In the genomic region with DNA sequence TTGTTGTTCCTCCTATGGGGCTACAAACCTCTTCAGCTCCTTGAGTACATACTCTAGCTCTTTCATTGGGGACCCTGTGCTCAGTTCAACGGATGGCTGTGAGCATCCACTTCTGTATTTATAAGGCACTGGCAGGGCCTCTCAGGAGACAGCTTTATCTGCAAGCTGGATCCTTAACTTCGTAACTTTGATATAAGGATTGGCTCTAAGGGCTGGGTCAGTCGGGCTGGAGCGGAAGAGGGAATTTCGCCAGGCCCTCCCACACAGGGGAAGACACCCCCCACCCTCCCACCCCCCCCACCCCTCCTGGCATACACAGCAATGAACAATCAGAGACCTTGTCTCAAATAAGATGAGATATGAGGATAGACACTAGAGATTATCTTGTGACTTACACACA, we compare ENCODE assay signal across 8 mouse cellular contexts.
DNase-seq lines count a peak whose midpoint lies in the region; ATAC-seq and TF ChIP-seq lines count a peak whose summit lies in the region.

No protein-coding gene starts in this region.

- ATAC-seq in kidney, postnatal 0 days (replicated peaks; ENCODE audit: low FRiP score, low read depth) = no peak
- ATAC-seq in kidney, embryonic 14.5 days (ENCODE audit: low FRiP score, low TSS enrichment) = no peak
- ATAC-seq in kidney, embryonic 15.5 days (replicated peaks; ENCODE audit: low FRiP score) = no peak

- no peak for TF ChIP-seq POLR2A in brain, embryonic 14.5 days (IDR thresholded peaks at IDR 0.05; ENCODE audit: borderline replicate concordance, extremely low read depth, insufficient read depth, insufficient read length, poor library complexity, severe bottlenecking)

- H3K36me3 ChIP-seq in kidney, postnatal 0 days (ENCODE audit: insufficient read depth, low read length) = no peaks in the 10 kb centered on the region
- H3K36me3 ChIP-seq in kidney, embryonic 14.5 days (ENCODE audit: control insufficient read depth, insufficient read depth, low read length) = no peaks in the 10 kb centered on the region
- H3K36me3 ChIP-seq in limb, embryonic 10.5 days = no peaks in the 10 kb centered on the region
- no peaks in the 10 kb centered on the region for H3K36me3 ChIP-seq in kidney, embryonic 15.5 days

- DNase-seq in kidney, postnatal 0 days (ENCODE audit: low spot score) = peak; percentile 49
- peak; percentile 16 for DNase-seq in urinary bladder, postnatal 10 days (ENCODE audit: low spot score)
- DNase-seq in urinary bladder, adult 18-20 months (ENCODE audit: low spot score in 2 of 2) = no peak
- peak; percentile 32 for DNase-seq in brain, embryonic 14.5 days (ENCODE audit: low read depth)
- peak; percentile 81 for DNase-seq in limb, embryonic 10.5 days (ENCODE audit: low spot score)
- DNase-seq in layer of hippocampus, postnatal 36 days = no peak

- TF ChIP-seq CTCF in kidney, postnatal 0 days (IDR thresholded peaks at IDR 0.05; ENCODE audit: low read depth) = no peak
- TF ChIP-seq CTCF in brain, embryonic 14.5 days (IDR thresholded peaks at IDR 0.05; ENCODE audit: borderline replicate concordance, extremely low read depth, insufficient read depth, insufficient read length) = no peak

- H3K4me2 ChIP-seq in kidney, postnatal 0 days (ENCODE audit: low read length) = no peak overlapping the region
- no peak overlapping the region for H3K4me2 ChIP-seq in kidney, embryonic 14.5 days (replicated peaks; ENCODE audit: low read depth, low read length)
- H3K4me2 ChIP-seq in kidney, embryonic 15.5 days = no peak overlapping the region

- H3K9me3 ChIP-seq in kidney, postnatal 0 days (replicated peaks; ENCODE audit: low read length) = no peaks in the 10 kb centered on the region
- no peaks in the 10 kb centered on the region for H3K9me3 ChIP-seq in kidney, embryonic 14.5 days (ENCODE audit: control insufficient read depth, low read length)
- H3K9me3 ChIP-seq in limb, embryonic 10.5 days (replicated peaks) = no peaks in the 10 kb centered on the region
- no peaks in the 10 kb centered on the region for H3K9me3 ChIP-seq in kidney, embryonic 15.5 days (replicated peaks)

- H3K9ac ChIP-seq in kidney, postnatal 0 days (ENCODE audit: low read depth, low read length) = no peak overlapping the region
- no peak overlapping the region for H3K9ac ChIP-seq in kidney, embryonic 14.5 days (ENCODE audit: low read depth, low read length)
- H3K9ac ChIP-seq in kidney, embryonic 15.5 days = no peak overlapping the region

- WGBS in kidney, postnatal 0 days = 72% methylated on average over 5 of the region's 5 CpGs
- 86% methylated on average over 5 of the region's 5 CpGs for WGBS in kidney, embryonic 14.5 days
- 74% methylated on average over 5 of the region's 5 CpGs for WGBS in limb, embryonic 10.5 days
- WGBS in kidney, embryonic 15.5 days = 69% methylated on average over 5 of the region's 5 CpGs

- no peaks in the 10 kb centered on the region for H3K27me3 ChIP-seq in kidney, postnatal 0 days (ENCODE audit: insufficient read depth, low read length)
- no peaks in the 10 kb centered on the region for H3K27me3 ChIP-seq in kidney, embryonic 14.5 days (ENCODE audit: control insufficient read depth, insufficient read depth, low read length)
- H3K27me3 ChIP-seq in limb, embryonic 10.5 days (ENCODE audit: low read depth, poor library complexity, severe bottlenecking) = no peaks in the 10 kb centered on the region
- no peaks in the 10 kb centered on the region for H3K27me3 ChIP-seq in kidney, embryonic 15.5 days

- no peak overlapping the region for H3K27ac ChIP-seq in kidney, postnatal 0 days
- no peak overlapping the region for H3K27ac ChIP-seq in kidney, embryonic 14.5 days (ENCODE audit: low read depth, low read length)
- H3K27ac ChIP-seq in limb, embryonic 10.5 days = no peak overlapping the region
- H3K27ac ChIP-seq in kidney, embryonic 15.5 days = no peak overlapping the region

- H3K4me3 ChIP-seq in kidney, postnatal 0 days (replicated peaks; ENCODE audit: low read depth, low read length) = no peak overlapping the region
- H3K4me3 ChIP-seq in kidney, embryonic 14.5 days (ENCODE audit: low read length) = no peak overlapping the region
- no peak overlapping the region for H3K4me3 ChIP-seq in limb, embryonic 10.5 days
- H3K4me3 ChIP-seq in kidney, embryonic 15.5 days (replicated peaks) = no peak overlapping the region

- no peaks in the 10 kb centered on the region for H3K4me1 ChIP-seq in kidney, postnatal 0 days (replicated peaks; ENCODE audit: insufficient read depth, low read length)
- no peaks in the 10 kb centered on the region for H3K4me1 ChIP-seq in kidney, embryonic 14.5 days (ENCODE audit: control insufficient read depth, insufficient read depth, low read length)
- H3K4me1 ChIP-seq in limb, embryonic 10.5 days = no peaks in the 10 kb centered on the region
- no peaks in the 10 kb centered on the region for H3K4me1 ChIP-seq in kidney, embryonic 15.5 days

Comparison
In these comparisons a context has a peak if more than half of its experiments do, and no peak if none do; other contexts are left out.
1. DNase-seq: peak in kidney, postnatal 0 days (single experiment), urinary bladder, postnatal 10 days (single experiment), brain, embryonic 14.5 days (single experiment) and limb, embryonic 10.5 days (single experiment); none in urinary bladder, adult 18-20 months (0 of 2) and layer of hippocampus, postnatal 36 days (0 of 2).